Comparison of ENCODE assay signal across 8 mouse cellular contexts in genomic region chr2:58358132-58358460, GRCm38 (mm10). TPM values are rescaled to one million over a fixed set of nuclear protein-coding genes. Genes with fewer than 3 reads are reported as not detected.
DNase-seq lines count a peak whose midpoint lies in the region; ATAC-seq lines count a peak whose summit lies in the region.

No protein-coding gene starts in this region.

- DNase-seq in heart, adult 11 months = no peak
- DNase-seq in embryonic facial prominence, embryonic 11.5 days (ENCODE audit: low spot score) = no peak
- DNase-seq in cerebellum, adult 11-12 months = no peak
- DNase-seq in layer of hippocampus, adult 9-11 months = no peak
- DNase-seq in cerebellum, postnatal 36 days = no peak

- no peaks in the 10 kb centered on the region for H3K9me3 ChIP-seq in heart, embryonic 14.5 days (ENCODE audit: control insufficient read depth, low read length)
- H3K9me3 ChIP-seq in embryonic facial prominence, embryonic 11.5 days (replicated peaks; ENCODE audit: control insufficient read depth, low read length) = no peaks in the 10 kb centered on the region
- no peaks in the 10 kb centered on the region for H3K9me3 ChIP-seq in hindbrain, embryonic 16.5 days (ENCODE audit: control insufficient read depth, low read length)
- no peaks in the 10 kb centered on the region for H3K9me3 ChIP-seq in midbrain, embryonic 16.5 days (replicated peaks; ENCODE audit: control insufficient read depth, low read length, poor library complexity, severe bottlenecking)

- peak overlapping the region; percentile 61 to 68 for H3K4me3 ChIP-seq in heart, embryonic 14.5 days (ENCODE audit: control insufficient read depth in 1 of 2, insufficient read depth in 1 of 2, low read depth in 1 of 2, low read length in 2 of 2)
- H3K4me3 ChIP-seq in embryonic facial prominence, embryonic 11.5 days (ENCODE audit: low read depth, low read length) = peak overlapping the region; percentile 56
- peak overlapping the region; percentile 60 for H3K4me3 ChIP-seq in hindbrain, embryonic 16.5 days (ENCODE audit: low read length)
- H3K4me3 ChIP-seq in midbrain, embryonic 16.5 days (ENCODE audit: low read depth, low read length) = peak overlapping the region; percentile 73; the same call in 1 of the 2 replicates

- no peak for ATAC-seq in heart, embryonic 14.5 days (ENCODE audit: insufficient number of reproducible peaks, insufficient read depth, low FRiP score, low read depth)
- no peak for ATAC-seq in embryonic facial prominence, embryonic 11.5 days (replicated peaks; ENCODE audit: insufficient number of reproducible peaks, low FRiP score, low TSS enrichment, low read depth)
- ATAC-seq in hindbrain, embryonic 16.5 days = no peak; the same call in 1 of the 2 replicates
- ATAC-seq in midbrain, embryonic 16.5 days = peak; percentile 59; the same call in 1 of the 2 replicates

- peaks cover 0 to under 1% of the 10 kb centered on the region in 2 experiments; a peak in 2 of 4 replicates for H3K4me1 ChIP-seq in heart, embryonic 14.5 days (ENCODE audit: control insufficient read depth in 2 of 2, insufficient read depth in 2 of 2, low read length in 2 of 2)
- peaks cover 4% of the 10 kb centered on the region; the same call in 1 of the 2 replicates for H3K4me1 ChIP-seq in embryonic facial prominence, embryonic 11.5 days (ENCODE audit: control insufficient read depth, insufficient read depth, low read length)
- peaks cover 9% of the 10 kb centered on the region for H3K4me1 ChIP-seq in hindbrain, embryonic 16.5 days (ENCODE audit: control insufficient read depth, insufficient read depth, low read depth, low read length)
- H3K4me1 ChIP-seq in midbrain, embryonic 16.5 days (ENCODE audit: control insufficient read depth, insufficient read depth, low read length) = peaks cover 8% of the 10 kb centered on the region

- peak overlapping the region; percentile 100 for H3K4me2 ChIP-seq in heart, embryonic 14.5 days (ENCODE audit: low read length)
- H3K4me2 ChIP-seq in embryonic facial prominence, embryonic 11.5 days (ENCODE audit: low read depth, low read length) = peak overlapping the region; percentile 99
- H3K4me2 ChIP-seq in hindbrain, embryonic 16.5 days (ENCODE audit: low read length) = peak overlapping the region; percentile 97
- peak overlapping the region; percentile 100 for H3K4me2 ChIP-seq in midbrain, embryonic 16.5 days (ENCODE audit: low read length)

- H3K9ac ChIP-seq in heart, embryonic 14.5 days (ENCODE audit: low read length) = peak overlapping the region; percentile 69; the same call in 1 of the 2 replicates
- H3K9ac ChIP-seq in embryonic facial prominence, embryonic 11.5 days (replicated peaks; ENCODE audit: low read length) = no peak overlapping the region
- no peak overlapping the region for H3K9ac ChIP-seq in hindbrain, embryonic 16.5 days (ENCODE audit: low read depth, low read length)
- no peak overlapping the region for H3K9ac ChIP-seq in midbrain, embryonic 16.5 days (ENCODE audit: low read depth, low read length)

- peaks cover 5% of the 10 kb centered on the region; the same call in 1 of the 2 replicates for H3K27me3 ChIP-seq in heart, embryonic 14.5 days (ENCODE audit: control insufficient read depth, insufficient read depth, low read length)
- H3K27me3 ChIP-seq in embryonic facial prominence, embryonic 11.5 days (ENCODE audit: control insufficient read depth, insufficient read depth, low read length) = peaks cover 10% of the 10 kb centered on the region
- H3K27me3 ChIP-seq in hindbrain, embryonic 16.5 days (replicated peaks; ENCODE audit: control insufficient read depth, insufficient read depth, low read length) = peaks cover 7% of the 10 kb centered on the region
- H3K27me3 ChIP-seq in midbrain, embryonic 16.5 days (ENCODE audit: control insufficient read depth, insufficient read depth, low read depth, low read length) = peaks cover 9% of the 10 kb centered on the region

- H3K27ac ChIP-seq in heart, embryonic 14.5 days (replicated peaks in 1 of 2; ENCODE audit: control insufficient read depth in 1 of 2, insufficient read depth in 1 of 2, low read depth in 2 of 2, low read length in 2 of 2) = no peak overlapping the region
- no peak overlapping the region for H3K27ac ChIP-seq in embryonic facial prominence, embryonic 11.5 days (replicated peaks; ENCODE audit: low read depth, low read length)
- H3K27ac ChIP-seq in hindbrain, embryonic 16.5 days (ENCODE audit: low read depth, low read length) = no peak overlapping the region
- H3K27ac ChIP-seq in midbrain, embryonic 16.5 days (ENCODE audit: low read length) = no peak overlapping the region

- 12% methylated on average over 3 of the region's 3 CpGs for WGBS in heart, embryonic 14.5 days
- WGBS in embryonic facial prominence, embryonic 11.5 days = 16% methylated on average over 3 of the region's 3 CpGs
- WGBS in hindbrain, embryonic 16.5 days = 16% methylated on average over 3 of the region's 3 CpGs
- WGBS in midbrain, embryonic 16.5 days = 11% methylated on average over 3 of the region's 3 CpGs

- H3K36me3 ChIP-seq in heart, embryonic 14.5 days (ENCODE audit: control insufficient read depth, insufficient read depth, low read length) = no peaks in the 10 kb centered on the region
- H3K36me3 ChIP-seq in embryonic facial prominence, embryonic 11.5 days (replicated peaks; ENCODE audit: control insufficient read depth, insufficient read depth, low read depth, low read length) = no peaks in the 10 kb centered on the region
- no peaks in the 10 kb centered on the region for H3K36me3 ChIP-seq in hindbrain, embryonic 16.5 days (ENCODE audit: control insufficient read depth, insufficient read depth, low read length)
- no peaks in the 10 kb centered on the region for H3K36me3 ChIP-seq in midbrain, embryonic 16.5 days (ENCODE audit: control insufficient read depth, insufficient read depth, low read length)

RNA-seq across cellular contexts. Expression of gene Acvr1c, which starts 0.4 kb away (rescaled TPM):
- 2.0 and 3.6 TPM in 2 replicates for polyA plus RNA-seq in heart, embryonic 14.5 days (2014; fragmentation: Nextera tagmentation; extraction: Ambion mirVana)
- polyA plus RNA-seq in embryonic facial prominence, embryonic 11.5 days (2014; fragmentation: Nextera tagmentation; extraction: Ambion mirVana) = not detected in 2 replicates
- polyA plus RNA-seq in hindbrain, embryonic 16.5 days (2015; fragmentation: Nextera tagmentation; extraction: Ambion mirVana) = 0.54 and 0.64 TPM in 2 replicates
- polyA plus RNA-seq in midbrain, embryonic 16.5 days (2015; fragmentation: Nextera tagmentation; extraction: Ambion mirVana) = 0.49 and 0.85 TPM in 2 replicates
